Mouse (Mus musculus) bone marrow, adult 2 months (tissue): ENCODE measurements around the gene Srl.

ENCODE experiments used
- CTCF ChIP-seq: fragments of 200-500 bp; IDR thresholded peaks from 2 replicates; pipeline ENCODE4 v1.5.1; 2011; ENCODE audit warnings: low read length, control low read depth; ENCODE audit not compliant: control insufficient read depth, insufficient read depth
- POLR2A ChIP-seq: fragments of 200-500 bp; IDR thresholded peaks from 2 replicates; pipeline ENCODE4 v1.6.1; 2011; ENCODE audit warnings: low read depth, mild to moderate bottlenecking, control low read depth, low read length, borderline replicate concordance; ENCODE audit not compliant: control insufficient read depth

GRCm38 (mm10) chr16:4541501-4542198, at the start of gene Srl:
- TF ChIP-seq CTCF (peak; percentile 75), POLR2A (peak; percentile 55; the same call in 1 of the 2 replicates)
